Mouse (Mus musculus) kidney, adult 2 months (tissue): ENCODE measurements around the gene Cpm. TPM values are rescaled to one million over a fixed set of nuclear protein-coding genes. Genes with fewer than 3 reads are reported as not detected.

Experiments used
- DNase-seq: peaks from one replicate; pipeline ENCODE4 v3.0.0; 2021
- H3K27ac ChIP-seq: fragments of 200-500 bp; 2 replicates; pipeline ENCODE4 v1.5.1; 2012; ENCODE audit warnings: low read depth, low read length, control low read depth, inconsistent platforms; ENCODE audit not compliant: insufficient read depth
- H3K27me3 ChIP-seq: fragments of 200-500 bp; replicated peaks from 2 replicates; pipeline ENCODE4 v1.6.1; 2012; ENCODE audit warnings: mild to moderate bottlenecking, moderate library complexity, low read length, inconsistent platforms; ENCODE audit not compliant: control insufficient read depth, insufficient read depth
- H3K36me3 ChIP-seq: fragments of 200-500 bp; 2 replicates; pipeline ENCODE4 v1.6.1; 2012; ENCODE audit warnings: mild to moderate bottlenecking, moderate library complexity, low read length, inconsistent platforms; ENCODE audit not compliant: control insufficient read depth, insufficient read depth
- H3K4me1 ChIP-seq: fragments of 200-500 bp; 2 replicates; pipeline ENCODE4 v1.6.1; 2011; ENCODE audit warnings: low read length; ENCODE audit not compliant: control insufficient read depth, insufficient read depth
- H3K4me3 ChIP-seq: fragments of 200-500 bp; 2 replicates; pipeline ENCODE4 v1.5.1; 2011; ENCODE audit warnings: mild to moderate bottlenecking, low read depth, low read length, control low read depth; ENCODE audit not compliant: insufficient read depth
- CTCF ChIP-seq: fragments of 200-500 bp; conservative IDR thresholded peaks from 2 replicates; pipeline ENCODE4 v1.5.1; 2011; ENCODE audit warnings: low read depth, mild to moderate bottlenecking, control low read depth, low read length, moderate library complexity, mixed read lengths; ENCODE audit not compliant: insufficient read depth, insufficient read length
- POLR2A ChIP-seq: fragments of 200-500 bp; IDR thresholded peaks from one replicate; pipeline ENCODE4 v1.6.1; 2011; ENCODE audit warnings: low read depth, low read length, control low read depth
- WGBS: fragments of 180-500 bp; shearing (Covaris S2); methylation state at CpG from one replicate; pipeline ENCODE4 v1.1.7; 2018; 5-methylcytosine and 5-hydroxymethylcytosine counted together
- polyA plus RNA-seq: library from polyadenylated mRNA; depleted of rRNA; stranded (reverse); fragments of >200 nt; gene quantifications from 2 replicates; pipeline ENCODE4 v1.2.3, GENCODE M21; 2012

Cpm gene
- polyA plus RNA-seq, 1 experiment, result 37.2 TPM

DNA sequence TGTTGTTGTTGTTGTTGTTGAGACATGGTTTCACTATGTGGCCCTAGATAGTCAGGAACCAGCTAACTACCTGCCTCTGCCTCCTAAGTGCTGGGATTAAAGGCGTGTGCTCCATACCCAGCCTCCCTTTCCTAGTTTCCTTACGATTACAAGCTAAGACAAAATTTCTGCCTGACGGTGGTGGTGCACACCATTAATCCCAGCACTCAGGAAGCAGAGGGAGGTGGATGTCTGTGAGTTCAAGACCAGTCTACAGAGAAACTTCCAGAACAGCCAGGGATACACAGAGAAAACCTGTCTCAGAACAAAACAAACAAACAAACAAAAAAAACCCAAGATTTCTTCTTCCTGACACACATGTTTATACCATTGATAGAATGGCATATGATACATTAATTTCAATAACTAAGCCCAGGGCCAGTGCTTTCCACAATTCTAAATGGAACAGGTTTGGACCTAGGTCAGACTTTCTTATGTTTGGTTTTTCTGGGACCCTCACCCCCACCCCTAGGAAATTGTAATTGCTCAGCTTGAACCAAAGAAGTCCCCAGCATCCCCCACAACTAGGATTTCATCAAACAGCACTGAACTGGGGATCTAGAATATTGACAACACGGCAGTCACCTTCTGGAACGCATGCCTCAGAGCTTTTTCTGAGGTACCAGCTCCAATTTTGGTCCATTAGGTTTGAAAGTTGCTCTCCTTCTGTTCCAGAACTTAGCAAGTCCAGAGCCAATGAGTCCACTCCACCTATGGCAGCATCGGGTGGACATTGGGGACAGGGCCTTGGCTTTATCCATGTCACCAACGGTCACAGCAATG, 20.1 kb upstream of the Cpm start:
- no peak overlapping the region for H3K27ac ChIP-seq
- TF ChIP-seq POLR2A, result no peak
- TF ChIP-seq CTCF, result no peak
- no peaks in the 10 kb centered on the region for H3K36me3 ChIP-seq
- no peak overlapping the region for H3K4me3 ChIP-seq
- H3K27me3 ChIP-seq, result no peaks in the 10 kb centered on the region
- WGBS, result 93% methylated on average over 7 of the region's 7 CpGs
- DNase-seq, result no peak
- no peaks in the 10 kb centered on the region for H3K4me1 ChIP-seq

DNA sequence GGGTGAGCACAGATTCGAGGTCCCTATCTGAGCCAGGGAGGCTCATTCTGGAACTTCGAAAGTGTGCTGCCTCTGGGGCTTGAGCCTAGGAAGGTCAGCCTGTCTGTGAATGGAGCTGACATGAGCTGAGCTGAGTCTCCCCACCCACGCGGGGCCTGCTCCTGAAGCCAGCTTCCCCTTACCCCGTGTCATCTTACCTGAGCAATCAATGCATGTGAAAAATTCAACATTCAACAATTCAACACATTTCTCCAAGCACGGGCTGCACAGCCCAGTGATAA, 19.6 kb upstream of the Cpm start:
- DNase-seq, result no peak
- 86% methylated on average over 6 of the region's 6 CpGs for WGBS
- Histone ChIP-seq H3K27me3 (no peaks in the 10 kb centered on the region), H3K4me1 (no peaks in the 10 kb centered on the region), H3K36me3 (no peaks in the 10 kb centered on the region), H3K4me3 (no peak overlapping the region), H3K27ac (no peak overlapping the region)
- no peak for TF ChIP-seq POLR2A
- TF ChIP-seq CTCF, result no peak

DNA sequence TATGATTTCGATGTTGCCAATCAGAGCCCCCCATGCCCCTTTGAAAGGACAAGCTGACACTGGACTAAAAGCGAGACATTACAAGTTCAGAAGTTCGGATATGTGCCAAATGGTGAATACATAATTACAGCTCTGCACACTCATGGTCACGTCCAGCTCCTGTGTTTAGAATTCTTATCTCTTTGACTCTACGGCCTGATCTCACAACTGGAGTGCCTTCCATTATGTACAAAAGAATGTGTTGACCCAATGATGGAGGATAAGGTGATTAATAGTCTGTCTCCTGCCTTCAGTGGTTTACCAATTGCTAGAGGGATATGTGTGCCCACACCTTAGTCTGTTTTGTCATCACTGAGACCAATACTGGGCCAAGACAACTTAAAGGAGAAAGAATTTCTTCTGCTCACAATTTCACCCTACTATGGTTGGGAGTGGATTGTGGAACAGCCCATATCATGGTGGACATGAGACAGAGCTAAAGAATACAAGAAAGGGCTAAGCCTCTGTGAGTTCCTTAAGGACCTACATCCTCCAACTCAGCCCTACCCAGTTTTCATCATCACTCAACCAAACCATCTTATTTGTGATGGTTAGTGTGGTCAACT, 19.0 kb upstream of the Cpm start:
- Histone ChIP-seq H3K36me3 (no peaks in the 10 kb centered on the region), H3K4me1 (no peaks in the 10 kb centered on the region), H3K27me3 (no peaks in the 10 kb centered on the region), H3K27ac (no peak overlapping the region), H3K4me3 (no peak overlapping the region)
- DNase-seq, result no peak
- TF ChIP-seq POLR2A, result no peak
- TF ChIP-seq CTCF, result no peak
- 92% methylated on average over 5 of the region's 5 CpGs for WGBS

DNA sequence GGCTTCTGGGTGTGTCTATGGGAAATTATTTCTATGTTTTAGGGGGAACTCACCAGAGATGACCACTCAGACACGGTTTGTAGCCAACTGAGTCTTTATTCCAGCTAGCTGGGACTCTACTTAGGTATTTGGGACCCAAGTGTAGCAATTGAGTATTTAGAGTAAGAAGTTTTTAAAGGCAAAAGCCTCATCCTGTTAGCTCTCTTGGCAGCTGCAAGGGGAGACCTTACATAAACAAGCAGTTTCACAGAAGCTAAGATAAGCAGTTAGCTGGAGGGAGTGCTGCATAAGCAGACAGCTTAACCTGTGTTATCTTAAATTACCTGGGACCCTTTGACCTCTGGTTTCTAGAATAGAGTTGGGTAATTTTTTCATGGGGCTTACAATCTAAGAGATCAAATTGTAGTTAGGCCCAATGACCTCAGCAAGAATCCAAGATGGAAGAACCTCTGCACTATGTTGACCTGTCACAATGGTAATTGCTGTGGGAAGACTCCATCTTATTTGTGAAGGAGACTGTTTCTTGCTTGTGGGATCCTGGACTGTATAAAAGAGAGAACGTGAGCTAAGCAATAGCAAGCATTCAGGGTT, 18.4 kb upstream of the Cpm start:
- TF ChIP-seq CTCF (no peak), POLR2A (no peak)
- 87% methylated on average over 2 of the region's 2 CpGs for WGBS
- no peak for DNase-seq
- no peak overlapping the region for H3K4me3 ChIP-seq
- no peaks in the 10 kb centered on the region for H3K27me3 ChIP-seq
- no peak overlapping the region for H3K27ac ChIP-seq
- H3K36me3 ChIP-seq, result no peaks in the 10 kb centered on the region
- H3K4me1 ChIP-seq, result no peaks in the 10 kb centered on the region

DNA sequence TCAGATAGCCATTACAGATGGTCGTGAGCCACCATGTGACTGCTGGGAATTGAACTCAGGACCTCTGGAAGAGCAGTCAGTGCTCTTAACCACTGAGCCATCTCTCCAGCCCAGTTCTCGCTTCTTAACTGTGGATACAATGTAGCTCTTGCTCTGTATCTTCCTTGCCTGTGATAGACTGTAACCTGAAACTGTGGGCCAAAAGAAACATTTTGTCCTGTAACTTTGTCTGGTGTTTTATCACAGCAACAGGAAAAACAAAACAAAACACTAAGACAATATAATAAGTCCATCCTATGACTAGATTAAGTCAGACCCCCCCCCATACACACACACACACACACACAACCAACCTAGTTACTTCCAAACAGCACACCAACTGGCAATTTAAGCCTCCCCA, 17.8 kb upstream of the Cpm start:
- Histone ChIP-seq H3K27ac (no peak overlapping the region), H3K27me3 (no peaks in the 10 kb centered on the region), H3K4me1 (no peaks in the 10 kb centered on the region), H3K36me3 (no peaks in the 10 kb centered on the region), H3K4me3 (no peak overlapping the region)
- DNase-seq, result no peak
- 89% methylated on average over 2 of the region's 2 CpGs for WGBS
- TF ChIP-seq POLR2A (no peak), CTCF (no peak)

DNA sequence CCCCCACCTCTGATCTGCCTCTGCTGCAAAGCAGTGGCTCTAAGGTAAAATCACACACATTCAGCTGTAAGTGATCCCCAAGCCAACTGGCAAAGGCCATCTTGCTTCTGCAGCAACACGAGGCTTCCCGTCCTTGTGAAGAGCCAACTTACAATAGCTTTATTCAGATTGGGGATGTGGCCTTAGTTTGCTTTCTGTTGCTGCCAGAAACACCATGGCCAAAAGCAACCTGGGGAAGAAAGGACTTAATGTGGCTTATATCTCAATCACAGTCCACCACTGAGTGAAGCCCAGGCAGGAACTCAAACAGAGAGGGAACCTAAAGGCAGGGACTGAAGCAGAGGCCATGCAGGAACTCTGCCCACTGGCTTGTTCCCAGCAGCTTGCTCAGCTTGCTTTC, 17.3 kb upstream of the Cpm start:
- H3K27ac ChIP-seq, result no peak overlapping the region
- TF ChIP-seq POLR2A (no peak), CTCF (no peak)
- no peak overlapping the region for H3K4me3 ChIP-seq
- DNase-seq, result no peak
- H3K36me3 ChIP-seq, result no peaks in the 10 kb centered on the region
- no peaks in the 10 kb centered on the region for H3K4me1 ChIP-seq
- 86% methylated on average over 2 of the region's 2 CpGs for WGBS
- H3K27me3 ChIP-seq, result no peaks in the 10 kb centered on the region
